Mouse (Mus musculus) heart, embryonic 13.5 days (tissue): ENCODE data around the gene Prim2. TPM values are rescaled to one million over a fixed set of nuclear protein-coding genes. Genes with fewer than 3 reads are reported as not detected.

Experiments
- ATAC-seq: fragments of 200-750 bp; cut with Nextera tagmentation; 2 replicates; pipeline ENCODE4 v1.8.0; 2017; ENCODE audit warnings: moderate TSS enrichment; ENCODE audit not compliant: insufficient number of reproducible peaks, low FRiP score, low TSS enrichment; ENCODE audit errors: extremely low read depth
- H3K27ac ChIP-seq: fragments of 300-500 bp; sonication (generic); replicated peaks from 2 replicates; pipeline ENCODE4 v1.5.1; 2015; ENCODE audit warnings: moderate library complexity, mild to moderate bottlenecking, inconsistent platforms
- H3K27me3 ChIP-seq: fragments of 300-500 bp; sonication (generic); replicated peaks from 2 replicates; pipeline ENCODE4 v1.6.1; 2015; ENCODE audit warnings: mild to moderate bottlenecking, inconsistent platforms
- H3K36me3 ChIP-seq: fragments of 300-500 bp; sonication (generic); 2 replicates; pipeline ENCODE4 v1.6.1; 2015; ENCODE audit warnings: mild to moderate bottlenecking, inconsistent platforms
- H3K4me1 ChIP-seq: fragments of 300-500 bp; sonication (generic); 2 replicates; pipeline ENCODE4 v1.6.1; 2015; ENCODE audit warnings: inconsistent platforms
- H3K4me2 ChIP-seq: fragments of 300-500 bp; sonication (generic); 2 replicates; pipeline ENCODE4 v1.6.1; 2015; ENCODE audit warnings: inconsistent platforms, mild to moderate bottlenecking, moderate library complexity
- H3K4me3 ChIP-seq: fragments of 300-500 bp; sonication (generic); 2 replicates; pipeline ENCODE4 v1.5.1; 2015; ENCODE audit warnings: moderate library complexity, mild to moderate bottlenecking, inconsistent platforms
- H3K9ac ChIP-seq: fragments of 300-500 bp; sonication (generic); 2 replicates; pipeline ENCODE4 v1.6.1; 2015; ENCODE audit warnings: inconsistent platforms, mild to moderate bottlenecking, moderate library complexity
- H3K9me3 ChIP-seq: fragments of 300-500 bp; sonication (generic); 2 replicates; pipeline ENCODE4 v1.6.1; 2016; ENCODE audit warnings: inconsistent platforms
- WGBS: fragments of 180-500 bp; shearing (Covaris S2); methylation state at CpG from one replicate; pipeline ENCODE4 v1.1.7; 2015; ENCODE audit warnings: mixed read lengths; 5-methylcytosine and 5-hydroxymethylcytosine counted together
- polyA plus RNA-seq: library from polyadenylated mRNA; unstranded; fragments of >200 nt; fragmentation: Nextera tagmentation; extraction: Ambion mirVana; gene quantifications from 2 replicates; pipeline ENCODE4 v1.2.1, GENCODE M21; 2015

Gene Prim2
- polyA plus RNA-seq, 1 experiment from 2014 or later: 18.1 TPM

GRCm38 (mm10) chr1:33536272-33537004 lies 133.2 kb downstream of the Prim2 start:
- Histone ChIP-seq H3K27me3 (no peaks in the 10 kb centered on the region), H3K27ac (no peak overlapping the region), H3K4me3 (no peak overlapping the region), H3K36me3 (peaks cover 10% of the 10 kb centered on the region; the same call in 1 of the 2 replicates), H3K4me2 (no peak overlapping the region), H3K4me1 (no peaks in the 10 kb centered on the region), H3K9ac (no peak overlapping the region), H3K9me3 (0 out of 2 replicates have a peak, but pooled peaks cover 8% of the 10 kb centered on the region)
- no peak for ATAC-seq
- WGBS: 86% methylated on average over 4 of the region's 4 CpGs

GRCm38 (mm10) chr1:33535140-33535686 lies 134.4 kb downstream of the Prim2 start:
- no peak overlapping the region for H3K4me3 ChIP-seq
- H3K9ac ChIP-seq: no peak overlapping the region
- H3K36me3 ChIP-seq: peaks cover 10% of the 10 kb centered on the region; the same call in 1 of the 2 replicates
- ATAC-seq: no peak
- H3K27me3 ChIP-seq: no peaks in the 10 kb centered on the region
- no peaks in the 10 kb centered on the region; the same call in 1 of the 2 replicates for H3K4me1 ChIP-seq
- 82% methylated on average over 2 of the region's 2 CpGs for WGBS
- H3K4me2 ChIP-seq: no peak overlapping the region
- H3K27ac ChIP-seq: no peak overlapping the region
- 0 out of 2 replicates have a peak, but pooled peaks cover 8% of the 10 kb centered on the region for H3K9me3 ChIP-seq

GRCm38 (mm10) chr1:33531860-33532259 lies 137.7 kb downstream of the Prim2 start:
- Histone ChIP-seq H3K4me2 (no peak overlapping the region), H3K4me3 (no peak overlapping the region), H3K27ac (no peak overlapping the region), H3K27me3 (no peaks in the 10 kb centered on the region), H3K4me1 (peaks cover 7% of the 10 kb centered on the region), H3K9ac (no peak overlapping the region), H3K9me3 (0 out of 2 replicates have a peak, but pooled peaks cover 4% of the 10 kb centered on the region), H3K36me3 (0 out of 2 replicates have a peak, but pooled peaks cover 4% of the 10 kb centered on the region)
- WGBS: 82% methylated on average over 3 of the region's 3 CpGs
- ATAC-seq: no peak

GRCm38 (mm10) chr1:33531097-33531856 lies 138.3 kb downstream of the Prim2 start:
- Histone ChIP-seq H3K9me3 (no peaks in the 10 kb centered on the region), H3K27ac (no peak overlapping the region), H3K4me3 (no peak overlapping the region), H3K36me3 (no peaks in the 10 kb centered on the region), H3K9ac (no peak overlapping the region), H3K27me3 (no peaks in the 10 kb centered on the region), H3K4me2 (no peak overlapping the region), H3K4me1 (peaks cover 12% of the 10 kb centered on the region)
- 78% methylated on average over 5 of the region's 5 CpGs for WGBS
- ATAC-seq: no peak

GRCm38 (mm10) chr1:33530491-33530890 lies 139.1 kb downstream of the Prim2 start:
- Histone ChIP-seq H3K36me3 (no peaks in the 10 kb centered on the region), H3K4me2 (no peak overlapping the region), H3K4me1 (peaks cover 12% of the 10 kb centered on the region), H3K27me3 (no peaks in the 10 kb centered on the region), H3K9me3 (no peaks in the 10 kb centered on the region), H3K4me3 (no peak overlapping the region), H3K9ac (no peak overlapping the region), H3K27ac (no peak overlapping the region)
- 92% methylated on average over 2 of the region's 2 CpGs for WGBS
- ATAC-seq: no peak

- Histone ChIP-seq H3K27me3 (no peaks in the 10 kb centered on the region), H3K4me3 (no peak overlapping the region), H3K4me1 (peaks cover 12% of the 10 kb centered on the region), H3K9me3 (no peaks in the 10 kb centered on the region), H3K4me2 (no peak overlapping the region), H3K27ac (no peak overlapping the region), H3K9ac (no peak overlapping the region), H3K36me3 (no peaks in the 10 kb centered on the region)
- 79% methylated on average over 8 of the region's 8 CpGs for WGBS
- ATAC-seq: no peak
Measured at GRCm38 (mm10) chr1:33529543-33530232, 139.9 kb downstream of the Prim2 start.

GRCm38 (mm10) chr1:33527352-33527863 lies 142.2 kb downstream of the Prim2 start:
- H3K9me3 ChIP-seq: no peaks in the 10 kb centered on the region
- no peak overlapping the region for H3K4me3 ChIP-seq
- 43% methylated on average over 6 of the region's 6 CpGs for WGBS
- H3K27ac ChIP-seq: 0 out of 2 replicates have a peak overlapping the region, but pooled peaks have one; percentile 43
- H3K4me1 ChIP-seq: peaks cover 12% of the 10 kb centered on the region
- peak overlapping the region; percentile 50 for H3K4me2 ChIP-seq
- no peak overlapping the region for H3K9ac ChIP-seq
- no peaks in the 10 kb centered on the region for H3K36me3 ChIP-seq
- no peak for ATAC-seq
- no peaks in the 10 kb centered on the region for H3K27me3 ChIP-seq

- peaks cover 12% of the 10 kb centered on the region for H3K4me1 ChIP-seq
- no peaks in the 10 kb centered on the region for H3K9me3 ChIP-seq
- no peaks in the 10 kb centered on the region for H3K27me3 ChIP-seq
- no peak overlapping the region for H3K4me2 ChIP-seq
- H3K4me3 ChIP-seq: no peak overlapping the region
- H3K36me3 ChIP-seq: no peaks in the 10 kb centered on the region
- no peak overlapping the region for H3K27ac ChIP-seq
- H3K9ac ChIP-seq: no peak overlapping the region
- ATAC-seq: no peak
- 91% methylated on average over 5 of the region's 5 CpGs for WGBS
Measured at GRCm38 (mm10) chr1:33523223-33523622, 146.4 kb downstream of the Prim2 start.

GRCm38 (mm10) chr1:33515124-33515523 lies 154.5 kb downstream of the Prim2 start:
- 65% methylated on average over 8 of the region's 8 CpGs for WGBS
- ATAC-seq: no peak
- H3K9me3 ChIP-seq: no peaks in the 10 kb centered on the region
- H3K9ac ChIP-seq: no peak overlapping the region
- H3K4me3 ChIP-seq: no peak overlapping the region
- no peak overlapping the region for H3K4me2 ChIP-seq
- no peak overlapping the region for H3K27ac ChIP-seq
- no peaks in the 10 kb centered on the region for H3K4me1 ChIP-seq
- H3K27me3 ChIP-seq: no peaks in the 10 kb centered on the region
- 0 out of 2 replicates have a peak, but pooled peaks cover 5% of the 10 kb centered on the region for H3K36me3 ChIP-seq

GRCm38 (mm10) chr1:33511310-33511709 lies 158.3 kb downstream of the Prim2 start:
- ATAC-seq: no peak
- Histone ChIP-seq H3K9ac (no peak overlapping the region), H3K4me3 (no peak overlapping the region), H3K9me3 (no peaks in the 10 kb centered on the region), H3K4me1 (no peaks in the 10 kb centered on the region), H3K36me3 (0 out of 2 replicates have a peak, but pooled peaks cover 5% of the 10 kb centered on the region), H3K27me3 (no peaks in the 10 kb centered on the region), H3K27ac (no peak overlapping the region), H3K4me2 (no peak overlapping the region)
- 90% methylated on average over 4 of the region's 4 CpGs for WGBS

GRCm38 (mm10) chr1:33504371-33504770 lies 165.2 kb downstream of the Prim2 start:
- H3K9me3 ChIP-seq: no peaks in the 10 kb centered on the region
- H3K27me3 ChIP-seq: no peaks in the 10 kb centered on the region
- H3K4me3 ChIP-seq: no peak overlapping the region
- no peak overlapping the region for H3K27ac ChIP-seq
- 89% methylated on average over 5 of the region's 5 CpGs for WGBS
- no peak overlapping the region for H3K4me2 ChIP-seq
- ATAC-seq: no peak
- H3K36me3 ChIP-seq: no peaks in the 10 kb centered on the region
- peaks cover 11% of the 10 kb centered on the region for H3K4me1 ChIP-seq
- H3K9ac ChIP-seq: no peak overlapping the region
